Mouse (Mus musculus): ENCODE measurements around the gene Mrpl28.
"Not testable (repeated sequence)": the region's sequence is repeated elsewhere in the genome, so short reads cannot be mapped to it uniquely, and the experiment has no call there.

Gene Mrpl28

DNA sequence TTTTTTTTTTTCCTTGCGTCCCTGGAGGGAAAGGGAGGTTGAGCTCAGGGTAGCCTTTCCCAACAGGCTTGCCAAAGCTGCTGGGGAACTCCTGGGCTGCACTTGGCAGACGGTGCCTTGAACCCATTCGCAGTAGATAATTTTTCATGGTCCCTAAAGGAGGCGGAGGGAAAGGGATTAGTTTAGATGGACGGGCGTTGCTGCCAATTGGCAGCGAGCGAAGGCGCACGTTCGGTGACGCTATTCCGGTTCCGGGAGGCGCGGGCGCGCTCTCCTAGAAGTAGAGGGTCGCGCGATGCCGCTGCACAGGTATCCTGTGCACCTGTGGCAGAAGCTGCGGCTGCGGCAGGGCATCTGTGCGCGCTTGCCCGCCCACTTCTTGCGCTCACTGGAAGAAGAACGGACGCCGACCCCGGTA lies at the start of gene Mrpl28:
Gene Mrpl28, plus strand, starts transcription at position 234 of the 418 bp plus-strand sequence.
- DNase-seq, result peak; percentile 93

DNA sequence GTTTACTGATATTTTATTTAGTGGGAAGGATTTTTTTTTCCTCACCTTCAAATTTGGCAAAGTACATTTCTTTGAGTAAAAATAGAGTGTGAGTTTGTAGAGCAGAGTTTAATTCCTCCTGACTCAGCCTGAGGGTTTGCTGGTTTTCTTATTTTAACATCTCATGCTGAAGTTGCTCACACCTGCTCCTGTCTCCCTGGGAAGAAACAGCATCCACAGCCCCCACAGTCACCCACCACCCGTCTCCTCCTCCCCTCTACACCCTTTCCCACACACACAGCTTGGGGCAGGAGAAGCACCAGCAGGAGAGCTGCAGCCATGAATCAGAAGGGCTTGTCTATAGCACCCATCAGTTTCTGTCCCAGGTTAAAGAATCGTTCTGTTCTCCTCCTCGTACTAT lies 48.1 kb upstream of the Mrpl28 start:
- DNase-seq, result no peak

- DNase-seq, result no peak
Observed at GRCm38 (mm10) chr17:26078851-26079250, 44.4 kb upstream of the Mrpl28 start.

DNA sequence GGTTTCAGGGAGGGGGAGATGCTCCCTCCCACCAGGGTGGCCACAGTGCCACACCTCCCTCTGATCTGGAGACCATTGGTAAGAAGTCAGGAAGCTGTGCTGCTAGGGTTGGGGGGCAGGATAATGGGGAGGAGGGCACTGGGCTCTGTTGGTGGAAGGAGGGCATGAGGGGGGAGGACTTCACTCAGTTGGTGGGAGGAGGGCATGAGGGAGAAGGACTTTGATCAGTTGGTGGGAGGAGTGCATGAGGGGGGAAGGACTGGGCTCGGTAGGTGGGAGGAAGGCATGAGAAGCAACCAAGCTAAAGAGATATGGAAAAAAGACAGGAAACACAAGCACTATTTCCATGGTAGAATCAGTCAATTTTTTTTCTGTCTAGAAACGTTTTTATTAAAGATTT lies 42.4 kb upstream of the Mrpl28 start:
- DNase-seq, result no peak

DNA sequence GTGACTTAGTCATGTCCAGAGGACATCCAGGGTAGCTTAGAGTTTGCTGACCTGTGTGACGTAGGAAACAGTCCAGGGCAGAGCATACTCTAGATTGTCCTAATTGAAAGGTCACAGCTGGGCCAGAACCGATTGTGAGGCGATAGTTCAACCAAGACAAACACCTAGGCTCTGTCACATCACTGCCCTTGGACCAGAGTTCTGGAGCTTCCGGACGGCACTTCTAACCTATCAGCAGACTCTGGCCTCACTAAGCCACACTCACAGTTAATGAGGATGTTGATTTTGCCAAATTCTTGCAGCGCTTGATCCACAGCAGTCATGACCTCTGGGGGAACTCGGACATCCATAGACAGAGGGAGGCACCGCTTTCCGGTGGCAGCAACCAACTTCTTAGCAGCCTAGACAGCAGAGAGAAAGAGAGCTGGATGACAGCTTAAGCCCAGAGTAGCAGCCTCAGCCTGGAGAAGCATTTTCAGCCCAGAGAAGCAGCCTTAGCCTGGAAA lies 36.2 kb upstream of the Mrpl28 start:
- DNase-seq, result no peak

DNA sequence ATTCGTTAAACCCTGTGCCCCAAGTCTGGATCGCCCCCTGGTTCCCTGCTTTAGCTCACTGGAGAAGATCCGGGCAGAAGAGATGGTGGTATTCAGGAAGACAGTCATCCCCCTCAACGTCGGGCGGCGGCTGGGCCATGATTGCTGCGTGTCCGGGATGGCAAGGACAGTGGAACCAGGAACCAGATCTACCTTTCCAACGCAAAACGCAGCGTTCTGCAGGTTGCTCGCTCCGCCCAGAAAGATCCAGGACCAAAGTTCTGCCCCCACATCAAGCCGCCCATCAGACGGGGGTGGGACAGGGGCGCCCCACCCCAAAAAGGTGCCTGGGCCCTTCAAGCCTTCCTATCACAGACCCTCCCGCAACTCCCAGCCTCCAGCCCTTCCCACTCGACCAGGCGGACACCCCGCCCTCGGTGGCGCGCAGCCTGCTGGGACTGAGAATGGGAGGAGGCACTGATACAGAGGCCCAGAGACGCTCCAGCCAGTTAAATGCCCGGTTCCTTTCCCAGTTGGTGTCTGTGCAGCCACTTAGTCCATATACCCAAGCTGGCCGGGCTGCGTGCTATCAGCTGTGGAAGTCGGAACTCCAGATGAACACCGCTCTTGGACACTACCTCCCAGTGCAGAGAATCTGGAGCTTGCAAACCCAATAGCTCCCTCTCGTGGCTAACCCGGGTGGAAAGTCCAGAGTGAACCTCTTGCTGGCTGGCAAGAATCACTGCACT lies 33.2 kb upstream of the Mrpl28 start, which contains the start of gene Decr2:
Gene Decr2, minus strand, starts transcription at position 433 of the 728 bp plus-strand sequence.
- peak; percentile 92 for DNase-seq

- DNase-seq, result no peak
Observed at GRCm38 (mm10) chr17:26094531-26095110, 28.7 kb upstream of the Mrpl28 start.

- peak; percentile 71 for DNase-seq
Observed at GRCm38 (mm10) chr17:26095121-26095740, 28.1 kb upstream of the Mrpl28 start, which contains the start of gene Nme4. Gene Nme4 (minus strand): TSS chr17:26095602.

DNA sequence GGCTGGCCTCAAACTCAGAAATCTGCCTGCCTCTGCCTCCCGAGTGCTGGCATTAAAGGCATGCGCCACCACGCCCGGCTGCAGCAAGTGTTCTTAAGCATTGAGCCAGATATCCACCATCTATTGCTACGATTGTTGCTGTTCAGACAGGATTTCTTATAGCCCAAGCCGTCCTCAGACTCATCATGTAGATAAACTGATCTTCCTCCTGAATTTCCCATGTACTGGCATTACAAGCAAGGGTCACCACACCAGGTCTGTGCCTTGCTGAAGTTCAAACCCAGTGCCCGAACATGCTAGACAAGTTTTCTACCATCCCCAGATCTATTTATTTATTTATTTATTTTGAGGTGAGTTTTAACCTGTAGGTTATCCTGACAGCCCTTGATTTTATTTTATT lies 24.8 kb upstream of the Mrpl28 start:
- no peak for DNase-seq

GRCm38 (mm10) chr17:26099316-26099715 lies 24.0 kb upstream of the Mrpl28 start:
- DNase-seq, result peak; percentile 65

- DNase-seq, result no peak
Observed at GRCm38 (mm10) chr17:26100166-26100565, 23.1 kb upstream of the Mrpl28 start.

DNA sequence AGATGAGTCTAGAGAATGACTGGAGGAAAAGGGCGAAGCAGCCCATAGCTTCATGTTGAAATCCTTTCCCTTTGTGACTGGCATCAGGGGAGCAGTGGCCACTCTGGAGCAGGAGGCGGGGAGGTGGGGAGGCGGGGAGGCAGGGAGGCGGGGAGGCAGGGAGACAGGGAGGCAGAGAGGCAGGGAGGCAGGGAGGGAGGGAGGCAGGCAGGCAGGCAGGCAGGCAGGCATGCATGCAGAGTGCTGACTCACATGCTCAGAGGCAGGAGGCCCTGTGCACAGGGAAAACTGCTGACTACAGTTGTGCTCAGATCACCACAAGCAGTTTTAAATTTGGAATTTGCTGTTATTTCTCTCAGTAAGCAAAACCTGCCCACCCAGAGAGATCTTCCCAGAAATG lies 21.8 kb upstream of the Mrpl28 start:
- DNase-seq, result no peak

DNA sequence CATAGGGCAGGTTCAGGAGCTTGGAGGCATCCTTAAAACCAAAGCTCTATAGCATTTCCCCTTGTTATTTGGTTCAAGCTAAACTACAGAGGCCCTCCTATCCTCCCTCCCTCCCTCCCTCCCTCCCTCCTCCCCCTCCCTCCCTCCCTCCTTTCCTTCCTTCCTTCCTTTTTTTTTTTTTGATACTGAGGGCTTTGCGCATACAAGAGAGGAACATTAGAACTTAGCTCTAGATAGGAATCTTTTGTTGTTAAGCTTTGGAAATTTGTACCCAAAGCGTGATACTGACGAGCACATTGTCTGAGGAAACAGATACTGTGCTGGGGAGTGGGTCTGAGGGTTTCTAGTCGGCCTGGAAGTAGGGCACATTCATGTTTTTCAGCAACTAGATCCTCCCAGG lies 17.7 kb upstream of the Mrpl28 start:
- DNase-seq, result no peak

DNA sequence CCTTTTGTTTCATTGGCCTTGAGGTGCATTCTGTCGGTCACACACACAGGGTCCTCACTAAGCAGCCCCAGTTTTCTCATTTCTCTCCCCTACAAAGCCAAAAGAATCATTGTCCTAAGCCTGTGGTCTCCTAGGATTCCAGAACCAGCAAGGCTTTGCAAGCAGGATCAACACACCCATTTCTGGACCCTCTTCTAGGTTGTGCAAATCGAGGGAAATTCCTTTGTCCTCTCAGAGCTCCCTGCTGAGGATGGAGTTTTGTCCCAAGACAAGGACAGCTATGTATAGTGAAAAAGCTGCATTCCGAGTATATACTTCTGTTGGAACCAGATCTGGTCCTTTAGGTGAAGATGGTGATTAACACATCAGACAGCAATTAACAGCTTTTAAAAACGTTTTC lies 13.1 kb upstream of the Mrpl28 start:
- DNase-seq, result no peak

GRCm38 (mm10) chr17:26111024-26111423 lies 12.3 kb upstream of the Mrpl28 start:
- no peak for DNase-seq

DNA sequence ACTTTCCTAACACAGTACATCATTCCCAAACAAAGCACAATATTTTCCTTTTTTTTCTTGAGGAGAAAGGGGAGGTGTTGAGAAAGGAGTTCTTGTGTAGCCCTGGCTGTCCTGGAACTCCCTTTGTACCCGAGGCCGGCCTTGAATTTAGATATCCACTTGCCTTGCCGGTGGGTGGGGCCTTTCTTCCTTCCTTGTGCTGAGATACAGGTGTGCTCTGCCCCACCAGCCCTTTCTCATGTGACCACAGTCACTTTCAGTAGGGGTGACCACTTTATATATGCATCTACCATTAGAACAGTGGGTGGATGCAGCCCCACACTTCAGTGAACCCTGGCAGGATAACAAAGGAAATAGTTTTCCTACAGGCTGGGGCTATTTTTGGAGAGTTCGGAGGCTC lies 11.6 kb upstream of the Mrpl28 start:
- no peak for DNase-seq

DNA sequence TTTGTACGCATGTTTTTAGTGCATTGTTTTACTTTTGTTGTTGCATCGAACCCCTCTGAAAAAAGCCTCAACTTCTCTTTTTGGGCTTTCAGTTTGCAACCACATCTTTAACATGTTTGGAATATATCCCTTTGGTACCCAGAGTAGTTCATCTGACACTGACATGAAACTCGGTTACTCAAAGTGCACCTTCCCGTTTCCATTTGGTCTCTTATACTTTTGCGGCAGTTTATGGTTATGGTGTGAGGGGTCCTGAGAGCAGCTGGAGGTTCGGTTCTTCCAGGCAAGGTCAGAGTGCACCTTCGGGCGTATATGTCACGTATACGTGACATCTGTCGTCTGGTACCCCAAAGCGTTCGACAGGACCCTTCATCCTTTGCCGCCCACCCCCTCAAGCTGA lies 10.5 kb upstream of the Mrpl28 start:
- no peak for DNase-seq

DNA sequence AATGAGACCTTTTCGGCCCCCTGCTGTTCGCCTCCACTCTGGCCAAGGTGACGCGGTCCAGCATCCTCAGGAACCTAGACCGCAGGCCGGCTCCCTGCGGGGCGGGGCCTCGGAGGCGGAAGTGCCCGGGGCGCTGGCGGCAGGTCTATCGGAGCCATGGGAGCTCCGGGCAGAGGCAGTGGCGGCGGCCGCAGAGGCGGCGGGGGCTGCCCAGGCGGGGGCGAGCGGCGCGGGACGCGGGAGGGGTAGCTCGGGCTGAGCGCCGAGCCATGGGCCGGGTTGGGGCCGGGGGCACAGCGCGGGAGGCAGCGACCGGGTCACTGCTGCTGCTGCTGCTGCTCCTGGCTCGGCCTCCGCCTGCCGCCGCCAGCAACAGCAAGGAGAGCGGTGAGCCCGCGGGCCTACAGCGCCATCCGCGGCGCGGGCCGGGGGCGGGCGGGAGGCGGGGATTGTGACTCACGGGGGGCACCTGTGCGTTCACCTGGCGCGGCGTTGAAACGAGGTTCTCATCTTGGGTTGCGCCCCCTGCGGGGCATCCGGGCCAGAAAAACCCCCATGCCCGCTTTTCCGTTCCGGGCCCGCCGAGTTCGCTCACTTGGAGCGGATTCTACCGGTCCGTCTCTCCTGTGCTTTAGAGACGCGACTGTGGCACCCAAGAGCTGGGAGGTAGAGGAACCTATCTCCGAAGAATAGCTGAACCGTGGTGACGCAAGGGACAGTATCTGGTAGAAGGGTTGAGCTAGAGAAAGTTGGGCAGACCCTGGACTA lies 9.9 kb upstream of the Mrpl28 start, which contains the start of gene Tmem8:
Gene Tmem8, plus strand, starts transcription at position 119 of the 768 bp plus-strand sequence.
- DNase-seq, result peak; percentile 84

DNA sequence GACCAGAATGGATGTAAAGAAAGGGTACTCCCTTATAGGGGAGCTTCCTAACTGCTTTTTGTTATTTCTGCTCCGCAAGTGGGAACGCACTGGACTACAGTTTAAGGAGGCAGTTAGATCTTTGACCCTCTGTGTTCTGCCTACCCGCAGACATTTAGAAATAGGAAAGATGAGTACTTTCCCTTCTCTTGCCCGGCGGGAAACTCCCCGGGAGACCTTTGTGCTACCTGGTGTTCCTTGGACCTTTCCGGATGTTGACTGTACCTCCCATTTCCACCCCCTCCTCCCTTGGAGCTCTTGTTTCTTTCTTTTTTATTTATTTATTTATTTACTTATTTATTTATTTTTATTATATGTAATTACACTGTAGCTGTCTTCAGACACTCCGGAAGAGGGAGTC lies 9.2 kb upstream of the Mrpl28 start:
- DNase-seq, result peak; percentile 48

- DNase-seq, result not testable (repeated sequence)
Observed at GRCm38 (mm10) chr17:26114461-26114860, 8.8 kb upstream of the Mrpl28 start.

- DNase-seq, result no peak
Observed at GRCm38 (mm10) chr17:26115205-26115898, 7.9 kb upstream of the Mrpl28 start.

GRCm38 (mm10) chr17:26115956-26116487 lies 7.3 kb upstream of the Mrpl28 start:
- DNase-seq, result no peak

Measured in cerebellum, adult 9-10 months (tissue).